Mouse (Mus musculus) thymus, adult 2 months (tissue): ENCODE results near the gene Cfap44. TPM values are rescaled to one million over a fixed set of nuclear protein-coding genes. Genes with fewer than 3 reads are reported as not detected.

Experiments used
- DNase-seq: peaks from one replicate; pipeline ENCODE4 v3.0.0; 2021
- H3K27ac ChIP-seq: fragments of 200-500 bp; 2 replicates; pipeline ENCODE4 v1.5.1; 2012; ENCODE audit warnings: low read length, control low read depth; ENCODE audit not compliant: control insufficient read depth, insufficient read depth
- H3K27me3 ChIP-seq: fragments of 200-500 bp; 2 replicates; pipeline ENCODE4 v1.6.1; 2012; ENCODE audit warnings: mild to moderate bottlenecking, low read length, moderate library complexity, mixed read lengths; ENCODE audit not compliant: control insufficient read depth, insufficient read depth
- H3K36me3 ChIP-seq: fragments of 200-500 bp; 2 replicates; pipeline ENCODE4 v1.6.1; 2012; ENCODE audit warnings: mild to moderate bottlenecking, low read length, moderate library complexity; ENCODE audit not compliant: control insufficient read depth, insufficient read depth
- H3K4me1 ChIP-seq: fragments of 200-500 bp; replicated peaks from 2 replicates; pipeline ENCODE4 v1.6.1; 2012; ENCODE audit warnings: low read length; ENCODE audit not compliant: control insufficient read depth, insufficient read depth
- H3K4me3 ChIP-seq: fragments of 200-500 bp; 2 replicates; pipeline ENCODE4 v1.5.1; 2012; ENCODE audit warnings: mild to moderate bottlenecking, low read length, control low read depth, moderate library complexity; ENCODE audit not compliant: control insufficient read depth, insufficient read depth
- CTCF ChIP-seq: fragments of 200-500 bp; IDR thresholded peaks from 2 replicates; pipeline ENCODE4 v1.5.1; 2012; ENCODE audit warnings: mild to moderate bottlenecking, control low read depth, low read length, moderate library complexity, borderline replicate concordance; ENCODE audit not compliant: control insufficient read depth, poor library complexity, insufficient read depth; ENCODE audit errors: extremely low read depth
- POLR2A ChIP-seq: fragments of 200-500 bp; IDR thresholded peaks from 2 replicates; pipeline ENCODE4 v1.6.1; 2012; ENCODE audit warnings: mild to moderate bottlenecking, low read length, control low read depth, moderate library complexity; ENCODE audit not compliant: control insufficient read depth, poor library complexity, insufficient read depth; ENCODE audit errors: extremely low read depth
- WGBS: fragments of 180-500 bp; shearing (Covaris S2); methylation state at CpG from one replicate; pipeline ENCODE4 v1.1.7; 2018; 5-methylcytosine and 5-hydroxymethylcytosine counted together
- polyA plus RNA-seq: library from polyadenylated mRNA; depleted of rRNA; stranded (reverse); fragments of >200 nt; gene quantifications from 2 replicates; pipeline ENCODE4 v1.2.3, GENCODE M21; 2012

The Cfap44 gene
- polyA plus RNA-seq, 1 experiment: 0.12 TPM

DNA sequence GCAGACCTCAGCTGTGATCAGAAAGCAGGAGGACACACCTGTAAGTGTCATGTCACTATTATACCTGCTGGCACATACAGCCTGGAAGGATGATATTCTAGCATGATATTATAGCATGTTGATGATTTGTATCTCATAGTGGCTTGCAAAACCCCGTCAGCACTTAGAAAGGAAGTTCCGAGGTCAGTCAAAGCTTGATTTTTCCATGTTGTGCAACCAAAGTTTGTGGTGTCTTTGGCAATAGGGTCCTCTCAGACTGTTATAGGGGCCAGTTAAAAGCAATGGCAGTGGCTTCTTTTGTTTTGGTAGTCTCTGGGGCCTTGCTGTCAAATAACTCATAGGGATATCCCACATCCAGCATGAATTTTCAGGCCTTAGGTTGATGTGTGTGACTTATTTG lies 63.3 kb downstream of the Cfap44 start:
- DNase-seq: no peak
- 69% methylated on average over 2 of the region's 2 CpGs for WGBS
- no peaks in the 10 kb centered on the region for H3K27me3 ChIP-seq
- H3K27ac ChIP-seq: no peak overlapping the region
- no peak for TF ChIP-seq POLR2A
- no peak for TF ChIP-seq CTCF
- no peak overlapping the region for H3K4me3 ChIP-seq
- H3K4me1 ChIP-seq: peaks cover 6% of the 10 kb centered on the region
- no peaks in the 10 kb centered on the region for H3K36me3 ChIP-seq

GRCm38 (mm10) chr16:44458826-44459225 lies 64.2 kb downstream of the Cfap44 start:
- no peak for TF ChIP-seq POLR2A
- no peak for TF ChIP-seq CTCF
- H3K27me3 ChIP-seq: no peaks in the 10 kb centered on the region
- H3K36me3 ChIP-seq: no peaks in the 10 kb centered on the region
- H3K27ac ChIP-seq: no peak overlapping the region
- DNase-seq: no peak
- WGBS: 98% methylated on average over 2 of the region's 2 CpGs
- peaks cover 6% of the 10 kb centered on the region for H3K4me1 ChIP-seq
- no peak overlapping the region for H3K4me3 ChIP-seq

DNA sequence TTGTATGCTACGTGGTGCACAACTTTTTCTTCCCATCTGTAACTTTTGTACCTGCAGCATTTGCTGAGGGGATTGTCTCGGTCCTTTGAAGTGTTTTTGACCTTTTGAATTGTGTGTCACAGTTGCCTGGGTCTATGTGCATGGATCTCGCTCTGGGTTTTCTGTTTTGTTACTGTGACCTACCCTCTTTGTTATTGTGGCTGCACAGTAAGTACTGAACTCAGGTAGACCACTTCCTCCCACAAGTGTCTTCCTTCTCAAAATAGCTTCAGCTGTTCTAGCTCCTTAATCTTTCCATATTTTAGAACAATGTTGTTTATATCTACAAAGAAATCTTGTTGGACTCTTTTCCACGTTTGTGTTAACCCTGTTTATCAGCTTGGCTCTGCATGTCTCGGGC lies 66.3 kb downstream of the Cfap44 start:
- H3K36me3 ChIP-seq: no peaks in the 10 kb centered on the region
- no peaks in the 10 kb centered on the region for H3K27me3 ChIP-seq
- H3K27ac ChIP-seq: no peak overlapping the region; the same call in 1 of the 2 replicates
- no peak for TF ChIP-seq POLR2A
- no peak for TF ChIP-seq CTCF
- 16% methylated on average over 5 of the region's 5 CpGs for WGBS
- H3K4me3 ChIP-seq: no peak overlapping the region
- DNase-seq: no peak
- peaks cover 6% of the 10 kb centered on the region for H3K4me1 ChIP-seq

- DNase-seq: no peak
- Histone ChIP-seq H3K36me3 (no peaks in the 10 kb centered on the region), H3K27me3 (no peaks in the 10 kb centered on the region), H3K27ac (no peak overlapping the region), H3K4me3 (no peak overlapping the region), H3K4me1 (no peaks in the 10 kb centered on the region; the same call in 1 of the 2 replicates)
- 90% methylated on average over 14 of the region's 14 CpGs for WGBS
- TF ChIP-seq CTCF: no peak
- no peak for TF ChIP-seq POLR2A
Measured at GRCm38 (mm10) chr16:44475281-44475680, 80.7 kb downstream of the Cfap44 start.

- 90% methylated on average over 11 of the region's 11 CpGs for WGBS
- Histone ChIP-seq H3K27ac (no peak overlapping the region), H3K27me3 (no peaks in the 10 kb centered on the region), H3K36me3 (no peaks in the 10 kb centered on the region), H3K4me3 (no peak overlapping the region), H3K4me1 (no peaks in the 10 kb centered on the region; the same call in 1 of the 2 replicates)
- no peak for TF ChIP-seq POLR2A
- no peak for TF ChIP-seq CTCF
- no peak for DNase-seq
Measured at GRCm38 (mm10) chr16:44475682-44476375, 81.2 kb downstream of the Cfap44 start.

GRCm38 (mm10) chr16:44478767-44479166 lies 84.2 kb downstream of the Cfap44 start:
- Histone ChIP-seq H3K27ac (no peak overlapping the region), H3K36me3 (no peaks in the 10 kb centered on the region), H3K4me1 (no peaks in the 10 kb centered on the region; the same call in 1 of the 2 replicates), H3K4me3 (no peak overlapping the region), H3K27me3 (no peaks in the 10 kb centered on the region)
- TF ChIP-seq CTCF: no peak
- no peak for DNase-seq
- WGBS: 63% methylated on average over 18 of the region's 18 CpGs

DNA sequence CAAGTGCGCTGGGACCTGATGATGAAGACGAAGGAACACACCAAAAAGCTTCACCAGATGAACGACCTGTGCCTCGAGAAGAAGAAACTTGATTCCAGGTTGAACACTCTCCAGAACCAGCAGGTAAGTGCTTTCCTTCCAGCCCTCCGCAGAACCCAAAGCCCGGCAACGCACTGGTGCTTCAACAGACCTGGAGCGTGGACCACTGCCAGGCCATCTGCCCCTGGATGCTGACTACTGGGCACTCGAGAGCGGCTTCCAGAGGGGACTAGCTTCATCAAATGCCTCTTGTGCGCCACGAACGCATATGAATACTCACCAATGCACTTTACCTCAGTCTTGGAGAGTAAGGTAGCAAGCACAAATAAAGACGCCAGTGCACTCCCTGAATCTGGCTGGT lies 85.3 kb downstream of the Cfap44 start:
- H3K27ac ChIP-seq: no peak overlapping the region
- no peaks in the 10 kb centered on the region; the same call in 1 of the 2 replicates for H3K4me1 ChIP-seq
- H3K27me3 ChIP-seq: no peaks in the 10 kb centered on the region
- TF ChIP-seq CTCF: no peak
- no peak for TF ChIP-seq POLR2A
- H3K4me3 ChIP-seq: no peak overlapping the region
- WGBS: 92% methylated on average over 14 of the region's 14 CpGs
- H3K36me3 ChIP-seq: no peaks in the 10 kb centered on the region
- DNase-seq: no peak
